Mouse (Mus musculus) adrenal gland, postnatal 36 days (tissue): ENCODE data around the gene Fndc3b. TPM values are rescaled to one million over a fixed set of nuclear protein-coding genes. Genes with fewer than 3 reads are reported as not detected.

Experiments
- DNase-seq, 2 experiments: peaks; one replicate each; pipeline ENCODE4 v3.0.0; 2021; ENCODE audit warnings: mixed read lengths in 1 of 2
- total RNA-seq, 2 experiments: library from RNA; stranded (reverse); gene quantifications; 2 replicates each; pipeline ENCODE4 v1.2.3; 2021

Fndc3b gene
- total RNA-seq, 2 experiments from 2014 or later, result 127 to 174 TPM

DNA sequence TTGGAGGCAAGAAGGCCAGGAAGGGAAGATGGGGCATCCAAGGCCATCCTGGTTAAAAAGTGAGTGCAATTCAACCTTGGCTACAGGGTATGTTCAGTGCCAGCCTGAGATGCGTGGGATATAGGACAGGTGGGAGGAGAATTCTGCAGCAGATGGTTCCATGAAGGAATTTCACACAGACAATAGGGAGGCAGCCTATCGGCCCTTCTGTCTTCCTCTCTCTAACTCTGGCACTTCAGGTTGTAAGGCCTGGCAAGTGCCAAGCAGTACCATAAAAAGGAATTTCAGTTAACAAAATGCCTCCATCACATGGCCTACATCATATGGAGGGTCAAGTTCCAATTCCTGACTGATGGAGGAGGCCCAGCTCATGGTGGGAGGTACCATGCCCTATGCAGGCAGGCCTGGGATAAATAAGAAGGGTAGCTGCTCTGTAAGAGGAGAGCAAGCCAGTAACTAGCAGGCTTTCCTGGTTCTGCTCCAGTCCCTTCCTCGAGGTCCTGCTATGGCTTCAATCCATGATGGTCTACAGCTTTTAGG lies 155.6 kb downstream of the Fndc3b start:
- DNase-seq, result no peak

DNA sequence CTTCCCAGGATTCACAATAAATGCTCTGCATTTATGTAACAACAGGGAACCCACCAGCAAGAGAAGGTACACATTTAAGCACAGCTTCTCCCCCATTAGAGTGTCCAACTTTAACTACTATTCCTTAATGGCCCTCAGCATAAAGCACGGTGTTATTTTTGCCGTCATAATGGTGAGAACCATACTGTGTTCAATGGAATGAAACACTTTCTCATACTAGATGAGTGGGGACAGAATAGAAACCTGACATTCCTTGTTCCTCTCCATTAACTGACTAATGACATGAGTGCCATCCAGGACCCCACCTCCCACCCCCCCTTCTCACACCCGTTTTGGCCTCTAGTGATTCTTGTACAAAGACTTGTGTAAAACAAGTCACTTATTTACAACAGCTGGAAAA lies 156.8 kb downstream of the Fndc3b start:
- DNase-seq, result no peak

DNA sequence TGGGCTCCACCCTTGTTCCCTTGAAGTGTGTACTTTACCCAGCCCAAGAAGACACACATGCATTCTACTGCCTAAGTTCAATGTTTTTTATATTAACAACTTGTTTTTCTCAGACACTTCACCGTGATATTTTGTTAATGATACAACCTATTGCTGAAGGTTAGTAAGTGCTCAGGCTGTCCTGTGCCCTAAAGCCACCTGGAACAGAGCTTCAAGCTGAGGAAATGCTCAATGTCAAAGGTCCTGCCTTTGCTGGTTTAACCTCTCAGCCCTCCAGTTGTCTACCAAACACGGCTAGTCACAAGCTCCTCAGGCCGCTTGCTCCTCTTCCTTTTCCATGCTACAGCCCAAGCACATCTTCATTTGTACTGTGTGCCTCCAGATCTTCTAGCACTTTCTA lies 157.3 kb downstream of the Fndc3b start:
- no peak for DNase-seq

DNA sequence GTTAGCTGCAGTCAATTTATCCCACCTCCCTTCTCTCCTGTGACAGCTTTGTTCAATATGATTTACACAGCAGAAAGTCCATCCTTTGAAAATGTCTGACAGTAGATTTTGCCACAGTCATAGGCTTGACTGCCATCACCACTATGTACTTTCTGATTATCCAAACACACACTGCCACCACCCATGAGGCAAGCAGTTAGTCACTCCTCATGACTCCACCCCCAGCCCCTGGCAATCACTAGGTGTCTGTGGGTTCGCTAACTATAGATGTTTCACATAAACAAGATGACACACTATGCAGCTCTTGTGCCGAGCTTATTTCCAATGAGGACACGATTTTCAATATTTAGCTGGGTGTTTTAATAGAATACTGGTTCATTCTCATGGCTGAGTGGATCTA lies 160.1 kb downstream of the Fndc3b start:
- no peak for DNase-seq

DNA sequence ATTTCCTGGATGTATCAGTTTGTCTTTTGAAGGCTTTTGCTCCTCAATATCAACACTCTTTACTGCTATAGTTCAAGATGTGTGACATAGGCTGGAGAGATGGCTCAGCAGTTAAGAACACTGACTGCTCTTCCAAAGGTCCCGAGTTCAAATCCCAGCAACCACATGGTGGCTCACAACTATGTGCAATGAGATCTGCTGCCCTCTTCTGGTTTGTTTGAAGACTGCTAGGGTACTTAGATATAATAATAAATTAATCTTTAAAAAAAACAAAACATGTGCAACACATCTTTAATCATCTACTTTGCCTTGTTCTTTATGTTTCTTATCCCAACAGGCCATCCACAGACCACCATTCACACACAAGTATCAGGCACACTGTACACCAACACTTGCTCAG lies 160.7 kb downstream of the Fndc3b start:
- no peak for DNase-seq

DNA sequence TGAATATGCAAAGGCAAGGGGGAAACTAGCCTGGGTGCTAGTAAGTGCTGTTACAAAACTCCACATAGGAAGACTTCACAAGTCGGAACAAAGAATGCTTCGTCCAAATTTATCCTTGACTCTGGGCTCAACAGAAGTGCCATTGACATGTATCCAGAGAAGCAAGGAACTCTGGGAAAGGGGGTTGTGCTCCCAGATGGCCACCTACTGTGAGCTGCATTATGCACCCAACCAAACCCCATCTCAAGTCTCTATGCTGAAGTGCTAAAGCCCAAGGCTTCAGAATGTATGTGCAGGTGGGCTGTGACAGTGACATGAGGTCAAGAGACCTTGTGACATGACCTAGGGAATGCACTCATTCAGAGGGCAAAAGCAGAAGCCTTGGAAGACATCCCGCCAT lies 165.5 kb downstream of the Fndc3b start:
- no peak for DNase-seq

DNA sequence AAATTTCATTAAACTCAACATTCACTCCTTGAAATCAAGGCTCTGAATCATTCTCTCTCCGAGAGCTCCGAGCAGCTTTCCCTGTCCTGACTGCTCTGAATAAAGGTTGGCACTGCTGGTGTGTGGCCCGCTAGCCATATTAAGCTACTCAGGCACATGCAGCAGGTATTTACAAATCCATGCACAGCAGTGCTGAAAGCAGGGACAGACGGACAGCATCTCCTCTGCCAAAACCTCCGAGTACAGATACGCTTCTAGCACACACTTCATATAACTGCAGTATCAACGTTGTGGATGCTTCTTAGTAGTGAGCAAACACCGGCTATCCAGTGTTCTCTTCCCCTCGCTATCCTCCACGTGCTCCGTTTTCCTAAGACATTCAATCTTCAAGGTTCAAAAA lies 167.0 kb downstream of the Fndc3b start:
- DNase-seq, result no peak

DNA sequence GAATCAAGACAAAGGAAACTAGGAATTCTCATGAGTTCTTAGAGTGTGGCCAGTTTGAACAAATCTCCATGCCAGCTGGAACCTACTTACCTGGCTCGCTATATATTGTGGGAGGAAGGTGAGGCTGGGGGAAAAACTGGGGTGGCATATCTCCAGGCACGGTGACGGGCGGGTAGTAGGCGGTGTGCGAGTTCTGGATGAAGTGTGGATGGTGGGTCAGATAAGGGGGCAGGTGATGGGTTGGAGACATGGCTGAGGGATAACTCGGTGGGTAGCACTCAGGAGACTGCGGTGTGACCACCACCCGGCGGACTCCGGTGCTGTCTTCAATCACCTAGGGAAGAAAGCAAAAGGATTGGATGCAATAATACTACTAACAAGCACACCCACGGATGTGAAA lies 169.3 kb downstream of the Fndc3b start:
- DNase-seq, result no peak

DNA sequence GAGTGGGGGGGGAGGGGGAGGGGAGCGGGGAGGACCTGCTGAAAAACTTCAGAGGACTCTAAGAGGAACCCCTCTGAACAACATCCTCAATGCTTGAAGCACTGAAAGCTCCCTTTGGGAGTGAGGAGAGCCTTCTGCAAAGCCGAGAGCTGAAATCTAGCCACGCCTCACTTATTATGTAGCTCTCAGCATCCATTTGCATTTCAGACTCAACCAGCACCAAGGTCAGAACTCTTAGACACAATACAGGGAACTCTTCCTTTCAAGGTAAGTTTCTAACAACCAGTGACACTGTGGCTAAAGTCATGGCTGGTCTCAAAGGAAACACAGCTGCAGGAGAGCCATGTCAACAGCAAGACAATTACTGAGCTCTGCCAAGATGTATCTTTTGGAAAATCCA lies 169.9 kb downstream of the Fndc3b start:
- DNase-seq, result no peak

DNA sequence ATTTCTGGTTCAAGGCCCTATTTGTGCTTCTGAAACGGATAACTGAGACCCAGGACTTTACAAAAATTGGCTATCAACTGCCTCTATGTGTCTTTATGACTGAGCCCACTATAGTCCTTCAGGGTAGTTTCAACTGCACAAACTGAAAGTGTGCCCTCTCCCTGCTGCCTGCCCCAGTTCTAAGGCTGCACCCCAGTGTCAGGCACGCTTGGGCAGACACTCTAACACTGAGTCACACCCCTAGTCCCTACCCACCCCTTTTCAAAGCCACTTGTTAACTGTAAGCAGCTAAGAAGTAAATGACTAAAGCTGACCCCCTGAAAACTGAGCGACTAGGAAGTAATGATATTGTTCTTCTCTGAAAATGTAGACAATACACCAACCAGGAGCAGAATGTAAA lies 176.9 kb downstream of the Fndc3b start:
- no peak for DNase-seq

DNA sequence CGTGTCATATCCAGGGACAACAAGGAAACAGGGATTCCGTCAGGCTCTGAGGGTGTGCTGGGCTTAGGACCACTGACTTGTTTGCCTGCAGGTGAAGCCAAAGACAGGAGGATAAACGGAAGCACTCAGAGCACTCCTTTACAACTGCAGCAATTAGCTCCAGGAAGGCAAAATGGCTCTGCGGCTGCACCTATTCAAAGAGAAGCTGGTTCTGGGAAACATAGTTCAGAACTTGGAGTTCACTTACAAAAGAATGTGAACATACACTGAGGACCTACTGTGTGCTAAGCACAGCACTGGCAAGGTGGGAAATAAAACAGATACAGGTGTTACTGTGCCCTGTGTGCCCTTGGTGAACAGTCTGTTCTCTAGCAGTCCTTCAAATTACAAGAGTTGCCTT lies 177.4 kb downstream of the Fndc3b start:
- no peak for DNase-seq

DNA sequence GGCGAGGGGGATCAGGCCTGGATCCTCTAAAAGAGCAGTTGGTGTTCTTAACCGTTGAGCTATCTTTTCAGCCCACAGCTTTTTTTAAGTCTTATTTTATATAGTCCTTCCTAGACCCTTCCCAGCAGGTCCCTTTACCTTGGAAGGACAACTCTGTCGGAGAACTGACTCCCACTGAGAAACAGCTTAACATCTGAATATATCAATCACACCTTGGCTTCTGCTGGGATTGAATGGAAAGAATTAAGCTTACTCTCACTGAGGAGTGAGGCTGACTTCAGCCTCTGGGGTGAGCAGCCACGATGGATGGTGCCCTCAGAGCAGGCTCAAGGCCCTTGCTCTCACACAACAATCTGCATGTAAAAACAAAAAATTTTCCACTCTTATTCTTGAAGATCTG lies 179.1 kb downstream of the Fndc3b start:
- peak; percentile 22 to 35 for DNase-seq

DNA sequence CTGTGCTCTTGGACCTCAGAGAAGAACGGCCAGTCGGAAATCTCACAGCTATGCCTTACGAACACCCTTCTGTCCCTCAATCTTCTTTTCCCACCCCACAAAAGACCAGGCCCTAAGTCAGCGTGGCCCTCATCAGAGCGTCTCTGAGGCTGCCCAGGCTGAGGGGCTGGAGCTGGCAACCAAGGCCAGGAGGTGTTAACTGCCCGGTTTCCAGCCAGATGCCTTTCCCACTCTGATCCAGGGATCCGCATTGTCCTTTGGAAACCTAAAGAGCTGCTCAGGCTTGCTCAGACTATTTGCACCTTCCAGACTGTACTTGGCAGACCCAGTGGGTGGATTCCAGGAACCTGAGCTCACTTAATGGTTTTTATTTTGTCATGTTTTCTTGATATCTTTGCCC lies 180.7 kb downstream of the Fndc3b start:
- DNase-seq, result peak in 1 of 2 experiments; percentile 7

DNA sequence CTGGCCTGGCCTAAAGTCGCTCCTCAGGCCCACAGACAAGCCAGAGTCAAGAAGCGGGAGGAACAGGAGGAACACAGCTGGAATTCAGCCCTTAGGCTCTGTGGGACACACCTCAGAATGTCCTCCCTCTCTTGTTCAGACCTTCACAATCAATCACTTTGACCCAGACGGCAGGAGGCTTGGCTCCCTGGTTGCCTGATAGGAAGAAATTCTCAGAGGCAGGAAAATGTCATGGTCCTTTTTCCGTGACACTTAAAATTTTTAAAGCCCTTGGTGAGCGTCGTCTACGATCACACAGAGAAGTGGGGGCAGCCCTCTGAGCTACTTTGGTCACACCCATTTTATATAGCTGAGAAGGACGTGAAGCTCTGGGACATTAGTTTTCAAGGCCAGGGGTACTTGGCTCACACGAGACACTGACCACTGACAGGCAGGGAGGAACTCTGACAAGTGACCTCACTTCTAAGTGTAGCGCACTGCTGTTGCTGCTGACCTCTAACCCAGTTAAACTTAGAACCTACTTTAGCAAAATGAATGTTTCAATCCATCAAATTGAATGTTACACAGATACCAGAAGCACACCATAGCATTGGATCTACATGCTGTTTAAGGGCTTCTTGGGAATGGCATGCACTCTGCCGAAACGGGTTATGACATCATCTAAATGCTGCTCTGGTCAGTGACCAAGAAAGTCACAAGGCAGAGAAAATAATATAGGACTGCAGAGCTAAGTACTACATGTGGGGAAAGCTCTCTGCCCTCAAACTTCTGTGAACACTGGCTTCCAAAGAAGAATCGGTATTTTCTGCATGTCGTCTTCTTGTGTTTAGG lies 181.7 kb downstream of the Fndc3b start:
- DNase-seq, result peak; percentile 46 to 47

DNA sequence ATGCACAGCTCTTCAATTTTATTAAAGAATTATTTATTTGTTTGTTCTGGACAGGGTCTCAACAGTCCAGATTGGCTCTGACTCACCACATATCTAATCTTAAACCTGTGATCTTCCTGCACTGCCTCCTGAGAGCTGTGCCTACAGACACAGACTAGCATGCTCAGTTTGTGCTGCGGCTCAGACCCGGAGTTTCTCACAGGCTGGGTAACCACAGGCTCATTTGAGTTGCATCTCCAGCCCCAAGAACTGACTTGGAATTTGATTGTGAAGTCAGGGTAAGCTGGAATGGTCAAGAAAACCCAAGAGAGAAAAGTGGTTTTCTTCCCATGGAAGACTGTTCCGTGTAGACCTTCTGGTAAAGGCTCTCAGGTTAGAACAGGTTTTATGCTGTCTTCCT lies 184.1 kb downstream of the Fndc3b start:
- no peak for DNase-seq

DNA sequence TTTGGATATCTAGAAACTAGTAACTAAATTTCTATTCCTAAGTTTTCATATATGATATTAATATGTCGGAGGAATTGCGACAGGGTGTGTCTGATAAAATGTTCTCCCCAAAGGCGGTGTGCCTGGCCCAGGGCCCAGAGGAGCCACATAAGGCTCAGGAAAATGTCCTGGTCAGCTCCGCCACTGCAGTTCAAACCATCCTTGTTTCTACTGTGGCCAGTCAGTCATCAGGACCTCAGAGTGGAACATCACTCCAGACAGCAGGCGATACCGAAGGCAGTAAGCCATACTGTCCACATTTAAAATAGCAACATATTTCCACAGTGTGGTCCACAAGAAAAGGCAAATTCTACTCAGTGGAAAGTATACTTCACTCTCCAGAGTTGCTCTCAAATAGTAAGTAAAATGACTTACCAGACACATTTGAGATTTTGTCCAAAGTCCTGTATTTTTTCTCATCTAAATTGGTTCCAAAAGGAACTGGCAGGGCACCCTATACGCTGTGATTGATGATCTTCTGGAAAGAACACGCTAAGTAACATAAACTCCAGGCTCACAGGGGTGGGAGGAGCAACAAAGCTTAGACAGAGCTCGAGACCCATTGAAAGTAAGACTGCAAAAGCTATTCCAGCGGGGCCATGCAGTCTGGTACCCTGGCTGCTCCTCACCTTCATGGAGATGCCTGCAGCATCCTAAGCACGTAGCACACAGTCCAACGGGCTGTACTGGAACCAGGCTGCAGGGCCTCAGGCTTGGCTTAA lies 187.8 kb downstream of the Fndc3b start:
- no peak for DNase-seq

DNA sequence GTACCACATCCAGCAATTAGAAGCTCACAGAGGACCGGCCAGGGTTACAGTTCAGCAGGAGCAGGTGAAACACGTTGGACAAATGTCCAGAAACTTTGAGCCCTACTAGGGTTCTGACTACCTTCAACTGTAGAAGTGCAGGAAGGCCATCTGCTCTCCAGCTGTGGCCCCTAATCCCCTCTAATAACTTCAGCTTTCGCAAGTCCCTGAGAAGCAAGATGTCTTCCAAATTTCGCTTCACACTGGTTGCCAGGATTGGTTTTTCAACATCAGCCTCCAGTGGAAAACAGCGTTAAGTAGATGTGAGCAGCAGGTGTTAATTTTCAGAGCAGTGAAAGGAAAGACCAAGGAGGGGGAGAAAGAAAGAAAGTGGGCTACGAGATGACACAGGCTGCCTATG lies 190.7 kb downstream of the Fndc3b start:
- no peak for DNase-seq

DNA sequence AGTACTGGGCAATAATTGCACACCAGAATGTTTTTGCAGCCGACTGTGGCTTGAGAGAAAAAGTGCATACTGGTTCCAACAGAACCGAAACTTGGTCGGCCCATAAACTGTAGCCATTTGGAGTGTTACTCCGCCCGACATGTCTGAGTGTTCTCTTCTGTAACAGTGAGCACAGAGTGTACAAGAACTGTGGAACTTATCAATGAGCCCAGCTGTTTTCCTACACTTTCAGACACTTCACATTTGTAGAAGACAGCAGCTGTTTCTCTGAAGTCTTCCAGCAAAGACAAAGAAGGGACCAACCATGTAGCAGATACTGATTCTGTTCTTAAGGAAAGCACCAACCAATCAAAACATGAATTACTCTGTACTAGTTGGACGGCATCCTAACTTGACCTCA lies 191.6 kb downstream of the Fndc3b start:
- DNase-seq, result no peak

DNA sequence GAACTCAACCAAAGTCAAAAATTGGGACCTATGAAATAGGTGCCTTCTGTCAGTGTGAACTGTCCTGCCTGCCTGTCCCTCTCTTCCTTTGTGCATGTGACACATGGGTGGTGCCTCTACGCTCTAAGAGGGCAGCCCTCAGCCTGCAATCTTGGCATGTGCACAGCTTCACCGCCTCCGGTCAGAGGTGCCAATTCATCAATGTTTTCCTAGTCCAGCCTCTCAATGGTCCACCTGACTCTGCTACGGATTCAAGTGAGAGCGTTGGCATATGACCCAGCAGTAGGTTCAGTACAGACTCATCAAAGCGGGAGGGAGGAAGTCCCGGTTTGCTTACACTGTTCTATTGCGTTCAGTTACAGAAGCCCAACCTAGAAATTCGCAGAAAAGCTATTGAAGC lies 192.2 kb downstream of the Fndc3b start:
- no peak for DNase-seq

DNA sequence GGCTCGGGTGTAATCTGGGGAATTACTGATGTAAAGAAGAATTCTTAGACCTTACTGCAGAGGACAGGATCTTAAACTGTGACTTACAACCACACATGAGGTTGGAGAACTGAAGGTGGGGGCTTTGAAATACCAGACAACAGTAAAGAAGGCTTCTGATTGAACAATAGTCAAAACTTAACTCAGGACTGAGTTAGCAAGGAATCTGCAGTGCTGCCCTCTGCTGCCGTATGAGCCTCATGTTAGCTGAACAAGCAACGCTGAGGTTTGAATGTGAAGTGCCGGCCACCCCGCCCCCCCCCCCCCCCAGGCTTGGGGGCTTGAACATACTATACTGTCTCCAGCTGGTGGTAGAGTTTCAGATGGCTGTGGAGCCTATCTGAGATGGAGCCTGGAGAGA lies 194.6 kb downstream of the Fndc3b start:
- DNase-seq, result no peak

DNA sequence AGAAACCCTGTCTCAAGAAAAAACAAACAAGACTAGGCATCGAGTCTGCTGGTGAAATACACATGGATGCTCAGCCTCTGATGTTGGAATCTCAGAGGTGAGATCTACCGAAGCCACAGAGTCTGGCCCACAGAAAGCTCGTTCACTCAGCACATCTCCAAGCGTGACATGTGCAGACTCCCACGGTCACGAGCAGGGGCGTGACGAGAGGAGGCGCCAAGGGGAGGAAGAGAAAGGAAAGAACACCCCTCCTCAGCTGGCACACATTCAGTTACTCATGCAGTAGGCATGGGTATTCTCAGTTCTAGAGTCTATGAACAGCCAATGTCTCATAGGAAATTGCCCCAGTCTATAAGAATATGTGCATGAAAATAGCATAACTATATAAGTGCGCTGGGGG lies 199.3 kb downstream of the Fndc3b start:
- no peak for DNase-seq

DNA sequence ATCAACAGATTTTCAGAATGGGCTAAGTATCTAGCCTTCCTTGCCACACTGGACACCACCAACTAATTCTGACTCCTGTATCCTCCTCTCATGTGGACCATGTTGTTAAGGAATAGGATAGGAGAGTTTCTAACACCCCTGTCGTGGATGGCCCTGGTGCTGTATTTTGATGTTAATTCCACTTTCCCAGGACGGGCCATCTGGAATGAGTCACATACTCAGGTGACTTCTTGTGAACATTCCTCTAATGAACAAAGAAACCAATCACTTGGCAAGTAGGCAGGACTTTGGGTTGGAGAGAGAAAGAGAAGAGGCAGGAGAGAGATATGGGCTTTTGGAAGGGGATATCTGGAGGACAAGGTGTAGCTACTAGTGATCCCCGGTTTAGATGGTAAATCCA lies 204.2 kb downstream of the Fndc3b start:
- no peak for DNase-seq

DNA sequence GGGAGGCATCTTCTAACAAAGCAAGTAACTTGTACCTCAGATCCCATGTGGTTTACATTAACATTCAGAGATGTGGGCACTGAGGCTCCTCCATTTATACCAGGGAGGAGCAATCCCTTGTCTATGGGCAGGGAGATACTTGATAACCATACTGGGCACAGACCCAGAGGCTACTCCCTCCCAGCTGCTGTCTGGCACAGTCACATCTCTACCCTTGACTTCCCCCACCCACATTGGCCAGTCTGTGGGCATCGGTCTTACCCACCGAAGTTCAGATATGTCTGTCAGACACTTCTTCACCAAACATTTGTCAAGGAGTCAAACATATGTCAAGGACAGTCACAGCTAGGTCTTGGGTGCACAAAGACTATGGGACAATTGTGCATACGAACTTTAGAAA lies 205.5 kb downstream of the Fndc3b start:
- no peak for DNase-seq
